Mouse (Mus musculus) embryonic fibroblast, embryonic 13.5 days (primary cell): ENCODE data around the gene Slc2a12.

Experiments
- CTCF ChIP-seq: IDR thresholded peaks from 2 replicates; pipeline ENCODE4 v1.5.1; 2011; ENCODE audit warnings: mild to moderate bottlenecking, control low read depth, low read length, moderate library complexity, borderline replicate concordance; ENCODE audit not compliant: insufficient read depth
- POLR2A ChIP-seq: IDR thresholded peaks from 2 replicates; pipeline ENCODE4 v1.6.1; 2011; ENCODE audit warnings: low read depth, mild to moderate bottlenecking, control low read depth, low read length, moderate library complexity

DNA sequence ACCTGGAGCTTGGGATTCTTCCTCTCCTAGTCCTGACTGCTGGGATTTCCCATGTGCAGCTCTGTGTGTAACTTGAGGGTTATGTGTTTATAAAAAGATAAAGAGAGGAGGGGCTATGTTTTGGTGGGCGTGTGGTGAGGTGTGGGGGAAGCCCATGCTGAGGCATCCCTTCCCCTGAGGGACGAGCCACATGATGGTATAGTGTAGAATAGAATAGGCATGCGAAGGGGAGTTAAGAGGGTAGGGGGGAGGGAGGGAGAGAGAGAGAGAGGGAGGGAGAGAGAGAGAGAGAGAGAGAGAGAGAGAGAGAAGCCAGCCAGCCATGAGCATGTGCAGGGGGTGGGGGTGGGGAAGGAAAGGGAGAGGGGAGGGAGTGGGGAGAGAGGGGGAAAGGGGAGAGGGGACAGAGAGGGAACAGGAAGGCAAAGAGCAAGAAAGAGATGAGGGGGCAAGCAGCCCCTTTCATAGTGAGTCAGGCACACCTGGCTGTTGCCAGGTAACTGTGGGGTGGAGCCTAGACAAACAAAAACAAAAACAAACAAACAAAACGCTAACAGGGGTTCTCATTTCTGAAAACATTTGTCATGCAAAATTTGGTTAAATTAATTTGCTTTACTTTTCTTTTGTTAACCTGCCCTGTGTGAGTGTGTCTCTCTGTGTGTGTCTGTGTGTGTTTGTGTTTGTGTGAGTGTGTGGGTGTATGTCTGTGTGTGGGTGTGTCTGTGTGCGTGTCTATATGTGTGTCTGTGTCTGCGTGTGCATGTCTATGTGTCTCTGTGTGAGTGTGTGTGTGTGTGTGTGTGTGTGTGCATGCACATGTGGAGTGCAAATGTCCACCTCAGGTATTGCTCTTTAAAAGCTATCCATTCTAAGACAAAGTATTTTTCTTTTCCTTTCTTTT lies 11.2 kb upstream of the Slc2a12 start:
- no peak for TF ChIP-seq CTCF
- no peak for TF ChIP-seq POLR2A
